Mouse (Mus musculus) inflammation-experienced regulatory T-cells (primary cell): Measurements from ENCODE around the gene Ormdl3. TPM values are rescaled to one million over a fixed set of nuclear protein-coding genes. Genes with fewer than 3 reads are reported as not detected.

Experiments
- polyA plus RNA-seq, 2 experiments: library from polyadenylated mRNA; unstranded; fragments of 100-300 nt; shearing (Covaris generic); gene quantifications; one replicate each; pipeline ENCODE4 v1.2.1; 2017

Ormdl3 gene
- polyA plus RNA-seq: 10 to 100 TPM; 62.2 to 78.9 TPM

DNA sequence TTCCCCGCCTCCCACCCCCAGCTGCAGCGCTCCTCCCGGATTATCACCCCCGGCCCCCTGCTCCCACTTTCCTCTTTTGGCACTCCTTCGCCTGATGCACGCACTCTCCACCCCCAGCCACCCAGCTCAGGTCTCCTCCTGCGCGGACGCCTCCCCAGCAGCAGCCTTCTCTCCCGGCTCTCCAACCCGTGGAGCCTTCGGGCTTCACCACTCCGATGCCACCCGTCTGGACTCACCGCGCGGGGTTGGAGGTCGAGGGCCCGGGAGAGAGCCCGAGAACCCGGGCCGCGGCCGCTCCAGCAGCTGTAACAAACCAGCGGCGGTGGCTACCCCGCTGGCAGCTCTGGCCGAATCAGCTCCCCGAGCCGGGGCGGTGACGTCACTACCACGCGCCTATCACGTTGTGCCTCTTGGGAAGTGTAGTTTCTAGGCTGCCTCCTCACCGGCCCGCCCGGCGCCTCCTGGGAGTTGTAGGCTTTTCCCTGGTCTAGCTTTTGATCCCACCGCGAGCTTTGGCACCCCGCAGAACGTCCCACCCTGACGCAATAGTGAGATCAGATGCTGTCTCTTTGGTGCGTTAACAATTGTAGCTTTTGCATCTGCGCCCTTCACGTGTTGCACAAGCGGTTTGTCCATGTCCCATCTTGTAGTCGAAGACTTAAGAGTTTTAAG lies at the start of gene Ormdl3:
Gene Ormdl3 (minus strand): TSS at position 477 of the 672 bp plus-strand sequence.

GRCm38 (mm10) chr11:98625611-98626410 lies 38.6 kb upstream of the Ormdl3 start, which contains the start of the genes Gm12355 and Gsdma3:
Gene Gm12355, minus strand, starts transcription at chr11:98625661.
Gene Gsdma3, plus strand, starts transcription at chr11:98626360.

DNA sequence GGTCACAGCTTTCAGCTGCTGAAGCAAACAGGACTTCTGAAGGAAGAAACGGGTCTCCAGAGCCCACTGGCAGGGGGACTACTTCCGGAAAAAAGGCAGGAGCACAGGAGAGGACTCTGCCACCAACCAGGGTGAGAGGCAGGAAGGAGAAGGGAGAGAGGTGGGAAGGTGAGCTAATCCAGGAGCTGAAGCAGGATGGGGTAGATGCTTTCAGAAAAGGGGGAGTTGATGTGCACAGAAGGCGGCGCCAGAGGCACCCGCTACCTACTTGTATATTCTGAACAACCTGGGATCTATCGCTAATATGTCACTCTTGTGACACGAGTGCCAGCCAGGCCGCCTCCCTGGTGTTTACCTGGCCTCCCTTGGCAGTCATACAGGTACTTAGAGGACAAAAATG lies 10.8 kb upstream of the Ormdl3 start, which contains the start of gene Lrrc3c:
Gene Lrrc3c (plus strand): TSS at position 301 of the 400 bp plus-strand sequence.

DNA sequence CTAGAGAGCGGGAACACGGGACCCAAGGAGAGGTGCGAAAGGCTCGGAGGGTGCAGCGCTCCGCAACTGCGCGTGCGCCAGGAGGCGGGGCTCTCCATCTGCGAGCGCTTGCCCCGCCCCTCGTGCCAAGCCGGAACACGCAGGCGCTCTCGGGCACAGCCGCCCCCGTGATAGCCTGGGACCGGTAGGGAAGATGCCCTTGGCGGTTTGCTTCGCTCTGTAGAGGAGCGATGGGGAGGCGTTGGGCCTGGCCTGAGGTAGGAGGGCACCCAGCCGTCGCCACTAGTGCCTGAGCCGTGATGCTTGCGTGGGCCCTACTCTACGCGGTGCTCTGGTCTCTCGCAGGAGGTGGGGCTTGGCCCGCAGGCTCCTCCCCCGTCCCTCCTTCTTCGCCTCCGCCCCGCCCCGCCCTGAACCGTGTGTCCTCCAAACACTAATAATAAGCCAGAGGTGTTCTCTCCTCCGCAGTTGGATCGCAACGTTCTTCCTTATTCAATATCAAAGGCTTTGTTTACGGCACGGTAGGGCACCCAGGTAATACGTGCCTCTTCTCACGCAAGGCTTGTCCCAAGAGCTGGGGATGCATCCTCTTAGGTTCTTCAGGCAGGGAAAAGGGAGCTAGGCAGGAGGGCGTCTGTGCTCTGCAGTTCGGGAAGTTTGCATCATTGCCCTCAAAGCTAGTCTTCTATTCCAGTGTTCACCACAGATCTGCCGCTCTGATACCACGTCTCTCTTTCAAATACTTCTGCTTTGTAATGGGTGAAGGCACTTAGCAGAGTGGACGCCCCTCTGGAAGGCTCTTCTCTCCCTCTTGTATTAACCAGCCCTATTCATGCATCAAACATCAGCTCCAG lies 36.0 kb downstream of the Ormdl3 start, which contains the start of gene Zpbp2:
Gene Zpbp2 (plus strand): TSS at position 123 of the 854 bp plus-strand sequence.

DNA sequence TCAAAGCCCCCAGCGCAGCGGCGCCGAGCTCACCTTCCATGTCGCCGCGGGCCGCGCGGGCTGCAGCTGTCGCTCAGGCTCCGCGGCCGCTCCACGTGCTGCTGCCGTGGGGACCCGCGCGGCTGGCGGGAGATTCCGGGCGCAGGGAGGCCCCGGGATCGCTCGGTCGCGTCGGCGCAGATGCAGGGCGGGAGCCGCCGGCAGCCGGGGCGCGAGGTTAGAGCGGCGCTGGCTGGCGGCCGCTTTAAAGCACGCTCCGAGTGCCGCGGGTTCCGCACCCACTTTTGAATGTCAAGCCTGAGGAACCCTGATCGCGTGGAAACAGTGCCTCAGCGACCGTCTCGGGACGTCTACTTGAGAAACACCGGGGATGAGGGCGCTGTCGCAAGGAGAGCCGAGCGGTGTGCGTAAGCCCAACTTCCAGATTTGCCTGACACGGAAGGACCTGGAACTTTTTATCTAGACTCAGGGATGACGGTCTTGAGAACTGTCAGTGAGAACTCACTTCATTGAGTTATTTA lies 41.4 kb downstream of the Ormdl3 start, which contains the start of gene Ikzf3:
Gene Ikzf3 (minus strand): TSS at position 321 of the 521 bp plus-strand sequence.

Other genes starting within 250 kb of the Ormdl3 start
- gene Ppp1r1b, start 239.0 kb downstream of the Ormdl3 start, polyA plus RNA-seq: 1 to 10 TPM; 1.5 to 3.9 TPM
- gene Stard3, start 229.0 kb downstream of the Ormdl3 start, polyA plus RNA-seq: 10 to 100 TPM; 61.8 to 64.9 TPM
- gene Tcap, start 203.6 kb downstream of the Ormdl3 start, polyA plus RNA-seq: 1 to 10 TPM in 1 of 2 experiments, not detected in 1; 1.0 TPM
- not detected for gene Pnmt, start 200.9 kb downstream of the Ormdl3 start, polyA plus RNA-seq
- gene Pgap3, start 186.9 kb downstream of the Ormdl3 start, polyA plus RNA-seq: 10 to 100 TPM; 12.6 to 13.7 TPM
- under 1 TPM; 0.16 to 0.22 TPM for gene Erbb2, start 174.9 kb downstream of the Ormdl3 start, polyA plus RNA-seq
- gene Mien1, start 148.4 kb downstream of the Ormdl3 start, polyA plus RNA-seq: 100 to 1,000 TPM; 141 to 157 TPM
- gene Grb7, start 141.0 kb downstream of the Ormdl3 start, polyA plus RNA-seq: 1 to 10 TPM; 1.5 to 6.5 TPM
- 10 to 100 TPM; 40.9 to 85.7 TPM for gene Ikzf3, start 41.3 kb downstream of the Ormdl3 start, polyA plus RNA-seq
- gene Zpbp2, start 36.3 kb downstream of the Ormdl3 start, polyA plus RNA-seq: 1 to 10 TPM; 3.0 to 3.7 TPM
- under 1 TPM in 1 of 2 experiments, not detected in 1; 0.23 TPM for gene Lrrc3c, start 10.9 kb upstream of the Ormdl3 start, polyA plus RNA-seq
- gene Gm12355, start 38.3 kb upstream of the Ormdl3 start, polyA plus RNA-seq: 1 to 10 TPM; 2.4 to 8.5 TPM
- gene Gsdma3, start 39.0 kb upstream of the Ormdl3 start, polyA plus RNA-seq: not detected
- 1 to 10 TPM in 1 of 2 experiments, under 1 TPM in 1; 0.11 to 2.6 TPM for gene Gsdma2, start 59.4 kb upstream of the Ormdl3 start, polyA plus RNA-seq
- gene Gsdma, start 77.0 kb upstream of the Ormdl3 start, polyA plus RNA-seq: 1 to 10 TPM in 1 of 2 experiments, under 1 TPM in 1; 0.06 to 1.4 TPM
- gene Psmd3, start 95.2 kb upstream of the Ormdl3 start, polyA plus RNA-seq: 100 to 1,000 TPM; 126 to 133 TPM
- not detected for gene Csf3, start 113.9 kb upstream of the Ormdl3 start, polyA plus RNA-seq
- 10 to 100 TPM; 47.7 to 56.0 TPM for gene Med24, start 142.1 kb upstream of the Ormdl3 start, polyA plus RNA-seq
- gene Thra, start 153.3 kb upstream of the Ormdl3 start, polyA plus RNA-seq: 1 to 10 TPM; 7.2 to 7.7 TPM
- gene Nr1d1, start 188.0 kb upstream of the Ormdl3 start, polyA plus RNA-seq: 10 to 100 TPM in 1 of 2 experiments, 1 to 10 TPM in 1; 8.1 to 10.2 TPM
- 10 to 100 TPM; 24.2 to 25.3 TPM for gene Msl1, start 208.1 kb upstream of the Ormdl3 start, polyA plus RNA-seq
- gene Casc3, start 217.5 kb upstream of the Ormdl3 start, polyA plus RNA-seq: 10 to 100 TPM; 72.0 to 82.4 TPM
- gene Rapgefl1, start 249.4 kb upstream of the Ormdl3 start, polyA plus RNA-seq: under 1 TPM; 0.60 to 0.95 TPM